Mouse (Mus musculus) effector memory CD4-positive, alpha-beta T cell, adult 5 months (primary cell): Measurements from ENCODE around the gene Vmac. TPM values are rescaled to one million over a fixed set of nuclear protein-coding genes. Genes with fewer than 3 reads are reported as not detected.

Source experiments
- polyA plus RNA-seq: library from polyadenylated mRNA; unstranded; fragments of 100-300 nt; shearing (Covaris generic); gene quantifications from one replicate; pipeline ENCODE4 v1.2.1, GENCODE M21; 2017

The Vmac gene
- polyA plus RNA-seq, result 8.5 TPM

DNA sequence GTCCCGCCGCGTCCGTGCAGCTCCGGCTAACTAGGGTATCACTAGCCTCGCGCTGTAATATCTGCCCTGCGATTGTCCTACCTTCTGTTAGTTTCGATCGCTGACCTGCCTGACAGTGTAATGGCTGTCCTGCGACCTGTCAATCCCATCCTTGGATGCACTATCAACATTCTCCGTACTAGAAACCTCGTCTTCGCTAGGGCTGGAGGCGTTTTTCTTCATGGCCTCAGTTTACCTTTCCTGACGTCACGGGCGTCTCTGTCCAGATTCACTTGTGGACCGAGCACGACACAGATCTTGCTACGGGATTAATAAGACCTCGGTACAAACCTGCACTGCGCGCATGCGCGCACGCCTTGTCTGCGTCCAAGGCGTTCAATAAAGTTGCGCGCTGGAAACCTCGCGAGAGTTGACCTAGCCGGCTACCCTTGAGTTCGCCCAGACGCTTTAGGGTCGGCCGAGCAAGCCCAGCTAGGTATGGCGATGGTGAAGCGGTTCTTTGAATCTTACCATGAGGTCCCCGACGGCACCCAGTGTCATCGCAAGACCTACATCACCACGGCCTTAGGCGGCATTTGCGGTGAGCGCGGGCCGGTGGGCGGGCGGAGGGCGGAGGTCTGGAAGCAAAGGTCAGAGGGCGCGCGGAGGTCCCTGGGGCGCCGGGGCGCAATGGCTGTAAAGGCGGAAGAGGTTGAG lies at the start of gene Vmac, which contains the start of gene Ndufa11:
TSS of gene Vmac (minus strand) at position 660 of the 696 bp plus-strand sequence.
TSS of gene Ndufa11 (plus strand) at position 405 of the 696 bp plus-strand sequence.

DNA sequence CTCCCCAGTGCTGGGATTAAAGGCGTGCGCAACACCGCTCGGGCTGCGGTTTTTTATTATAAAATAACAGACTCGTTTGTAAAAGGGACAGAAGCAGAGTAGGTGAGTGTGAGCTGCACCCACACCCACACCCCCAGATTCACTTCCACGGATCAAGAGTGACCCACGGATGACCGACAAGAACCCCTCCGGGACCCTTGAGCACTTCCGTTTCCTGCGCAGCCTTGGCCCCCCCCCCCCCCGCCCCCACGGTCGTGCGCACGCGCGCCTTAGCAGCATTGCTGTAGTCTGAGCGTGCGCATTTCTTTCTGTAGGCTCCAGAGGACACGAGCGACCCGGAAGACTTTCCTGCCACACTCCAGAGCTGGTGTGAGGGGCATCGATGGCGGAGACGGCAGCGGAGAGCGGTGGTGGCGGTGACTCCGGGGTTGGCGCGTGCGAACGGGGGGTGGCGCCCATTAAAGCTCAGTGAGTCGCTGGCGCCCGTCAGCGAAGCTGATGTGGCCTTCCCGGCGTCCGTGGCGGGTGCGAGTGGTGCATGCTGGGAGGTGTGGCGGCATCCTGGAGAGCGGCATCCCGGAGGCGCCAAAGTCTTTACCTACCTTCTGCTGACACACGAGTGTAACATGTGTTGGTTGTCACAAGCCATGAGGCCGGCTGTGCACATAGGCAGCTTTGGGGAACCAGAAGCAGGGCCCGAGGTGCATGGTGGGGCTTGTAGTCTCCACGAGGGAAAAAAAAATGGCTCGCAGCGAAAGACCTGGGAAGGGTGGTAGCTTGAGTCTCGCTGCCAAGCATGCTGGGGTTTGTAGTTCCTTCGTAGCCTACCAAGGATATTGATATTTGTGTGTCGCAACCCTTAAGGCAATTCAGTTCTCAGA lies 46.9 kb upstream of the Vmac start, which contains the start of gene Dus3l:
TSS of gene Dus3l (plus strand) at position 284 of the 881 bp plus-strand sequence.

DNA sequence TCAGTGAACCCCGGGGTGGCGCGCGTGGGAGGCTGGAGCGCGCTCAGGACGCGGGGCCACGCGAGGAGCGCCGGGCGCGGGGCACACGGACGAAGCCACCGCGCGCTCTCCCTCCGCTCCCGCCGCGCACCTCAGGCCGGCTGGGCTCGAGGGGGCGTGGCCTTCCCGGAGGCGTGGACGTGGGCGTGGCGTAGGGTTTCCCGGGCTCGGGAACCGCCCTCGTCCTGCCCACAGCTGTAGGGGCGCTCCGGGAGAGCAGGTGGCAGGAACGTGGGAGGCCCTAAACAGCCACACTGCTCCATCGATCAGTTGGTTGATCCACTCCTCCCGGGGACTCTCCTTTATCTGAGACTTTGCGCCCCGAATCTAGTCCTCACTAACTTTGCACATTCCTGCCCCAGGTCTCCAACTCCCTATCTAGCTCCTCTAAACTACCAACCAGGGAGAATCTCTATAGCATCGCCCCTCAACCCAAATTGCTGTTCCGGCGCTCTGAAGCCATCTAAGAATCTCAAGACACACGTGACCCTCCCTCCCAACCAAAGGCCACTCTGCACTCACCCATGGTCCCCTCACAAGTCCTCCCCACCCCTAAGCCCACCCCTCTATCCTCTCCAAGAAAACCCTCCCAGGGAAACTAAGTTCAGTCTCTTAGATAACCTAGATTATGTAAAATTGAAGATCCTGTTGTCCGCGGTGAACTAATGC lies 39.7 kb upstream of the Vmac start, which contains the start of gene Nrtn:
TSS of gene Nrtn (minus strand) at position 115 of the 708 bp plus-strand sequence.

DNA sequence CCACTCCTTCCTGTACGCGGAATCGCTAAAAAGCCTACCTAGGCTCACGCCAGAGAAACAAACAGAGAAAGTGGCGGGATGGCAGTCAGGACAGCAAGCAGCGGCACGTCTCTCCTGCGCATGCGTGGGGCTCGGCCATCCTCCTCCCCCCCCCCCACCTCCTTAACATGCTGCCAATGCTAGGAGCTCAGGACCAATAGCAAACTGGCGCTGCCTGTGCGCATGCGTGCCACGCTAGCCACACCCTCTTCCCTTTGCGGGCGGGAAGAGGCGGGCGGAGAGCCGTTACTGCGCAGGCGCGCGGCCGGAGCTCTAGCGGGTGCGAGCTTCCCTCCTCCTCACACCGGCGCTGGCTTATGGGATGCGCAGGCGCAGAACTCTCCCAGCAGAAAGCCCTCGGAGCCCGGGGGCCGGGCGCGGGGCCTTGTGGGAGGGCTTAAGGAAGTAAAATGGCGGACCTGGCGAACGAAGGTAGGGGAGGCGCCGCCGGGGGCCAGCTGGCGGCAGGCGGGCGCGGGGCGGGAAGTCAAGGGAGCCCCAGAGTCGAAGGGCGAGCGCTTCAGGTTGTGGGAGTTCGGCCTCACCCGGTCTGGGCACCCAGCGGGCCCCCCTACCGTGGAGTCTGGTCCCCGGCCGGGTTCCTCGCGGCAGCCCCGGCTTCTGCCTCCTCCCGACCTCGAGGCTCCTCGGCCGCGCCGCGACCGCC lies 44.7 kb downstream of the Vmac start, which contains the start of gene Ranbp3:
TSS of gene Ranbp3 (plus strand) at position 354 of the 706 bp plus-strand sequence.

Other genes starting within 250 kb of the Vmac start
- 7.4 TPM for gene Ptprs, start 241.5 kb downstream of the Vmac start, polyA plus RNA-seq
- gene Znrf4, start 205.6 kb downstream of the Vmac start, polyA plus RNA-seq, result not detected
- gene Gm20219, start 163.6 kb downstream of the Vmac start, polyA plus RNA-seq, result 0.40 TPM
- gene Safb2, start 133.4 kb downstream of the Vmac start, polyA plus RNA-seq, result 215 TPM
- gene Safb, start 133.2 kb downstream of the Vmac start, polyA plus RNA-seq, result 213 TPM
- 133 TPM for gene 2410015M20Rik, start 108.3 kb downstream of the Vmac start, polyA plus RNA-seq
- gene Rpl36, start 104.6 kb downstream of the Vmac start, polyA plus RNA-seq, result 1,953 TPM
- gene Lonp1, start 91.1 kb downstream of the Vmac start, polyA plus RNA-seq, result 53.4 TPM
- 1.2 TPM for gene Catsperd, start 89.9 kb downstream of the Vmac start, polyA plus RNA-seq
- gene Ranbp3, start 44.7 kb downstream of the Vmac start, polyA plus RNA-seq, result 72.6 TPM
- 139 TPM for gene Ndufa11, start 255 bp downstream of the Vmac start, polyA plus RNA-seq
- gene Nrtn, start 39.5 kb upstream of the Vmac start, polyA plus RNA-seq, result not detected
- 43.1 TPM for gene Dus3l, start 46.7 kb upstream of the Vmac start, polyA plus RNA-seq
- gene Prr22, start 52.2 kb upstream of the Vmac start, polyA plus RNA-seq, result 0.95 TPM
- 2.5 TPM for gene Rfx2, start 113.0 kb upstream of the Vmac start, polyA plus RNA-seq
- gene Acsbg2, start 156.4 kb upstream of the Vmac start, polyA plus RNA-seq, result not detected
- gene 1700061G19Rik, start 157.5 kb upstream of the Vmac start, polyA plus RNA-seq, result 0.14 TPM
- gene Mllt1, start 217.4 kb upstream of the Vmac start, polyA plus RNA-seq, result 24.8 TPM